Mouse (Mus musculus) hindbrain, postnatal 0 days (tissue): ENCODE measurements around the gene Gm21983. TPM values are rescaled to one million over a fixed set of nuclear protein-coding genes. Genes with fewer than 3 reads are reported as not detected.

ENCODE experiments used
- ATAC-seq: fragments of 200-750 bp; cut with Nextera tagmentation; 2 replicates; pipeline ENCODE4 v1.8.0; 2017; ENCODE audit warnings: mild to moderate bottlenecking, moderate TSS enrichment, moderate library complexity
- DNase-seq: peaks from one replicate; pipeline ENCODE4 v3.0.0-alpha.2; 2015; ENCODE audit warnings: low spot score
- H3K27ac ChIP-seq: fragments of 300-500 bp; sonication (generic); 2 replicates; pipeline ENCODE4 v1.5.1; 2014; ENCODE audit warnings: mild to moderate bottlenecking
- H3K27me3 ChIP-seq: fragments of 300-500 bp; sonication (generic); 2 replicates; pipeline ENCODE4 v1.6.1; 2014; ENCODE audit warnings: low read length, mixed read lengths; ENCODE audit not compliant: insufficient read depth
- H3K36me3 ChIP-seq: fragments of 300-500 bp; sonication (generic); 2 replicates; pipeline ENCODE4 v1.6.1; 2014; ENCODE audit warnings: low read length, mixed read lengths; ENCODE audit not compliant: insufficient read depth
- H3K4me1 ChIP-seq: fragments of 300-500 bp; sonication (generic); 2 replicates; pipeline ENCODE4 v1.6.1; 2014; ENCODE audit warnings: antibody characterized with exemption, low read length, mixed read lengths; ENCODE audit not compliant: insufficient read depth
- H3K4me2 ChIP-seq: fragments of 300-500 bp; sonication (generic); 2 replicates; pipeline ENCODE4 v1.6.1; 2014; ENCODE audit warnings: low read depth, mild to moderate bottlenecking, low read length, moderate library complexity, mixed read lengths
- H3K4me3 ChIP-seq: fragments of 300-500 bp; sonication (generic); 2 replicates; pipeline ENCODE4 v1.5.1; 2014; ENCODE audit warnings: low read length
- H3K9ac ChIP-seq: fragments of 300-500 bp; sonication (generic); replicated peaks from 2 replicates; pipeline ENCODE4 v1.6.1; 2014; ENCODE audit warnings: mild to moderate bottlenecking, low read length, moderate library complexity, mixed read lengths
- H3K9me3 ChIP-seq: fragments of 300-500 bp; sonication (generic); 2 replicates; pipeline ENCODE4 v1.6.1; 2016; ENCODE audit warnings: low read length, mixed read lengths
- CTCF ChIP-seq: IDR thresholded peaks from 2 replicates; pipeline ENCODE4 v1.5.1; 2016; ENCODE audit warnings: antibody characterized with exemption, control low read depth, low read depth
- whole genome bisulfite sequencing: fragments of 180-500 bp; shearing (Covaris S2); extraction: QIAGEN DNeasy Blood & Tissue Kit; methylation state at CpG from one replicate; pipeline ENCODE4 v1.1.7; 2014; 5-methylcytosine and 5-hydroxymethylcytosine counted together
- polyA plus RNA-seq: library from polyadenylated mRNA; unstranded; fragments of >200 nt; fragmentation: Nextera tagmentation; extraction: Ambion mirVana; gene quantifications from 2 replicates; pipeline ENCODE4 v1.2.1, GENCODE M21; 2015
- total RNA-seq: library from RNA; depleted of rRNA; stranded (reverse); fragments of >200 nt; gene quantifications from 2 replicates; pipeline ENCODE4 v1.2.3, GENCODE M21; 2014

The Gm21983 gene
- total and polyA plus RNA-seq, 2 experiments from 2014 or later, result 0.44 TPM; not detected in 1

- Histone ChIP-seq H3K9me3 (no peaks in the 10 kb centered on the region), H3K9ac (peak overlapping the region; percentile 84; the same call in 1 of the 2 replicates), H3K4me2 (peak overlapping the region; percentile 87), H3K27ac (no peak overlapping the region), H3K4me3 (peak overlapping the region; percentile 70), H3K36me3 (peaks cover 5% of the 10 kb centered on the region; the same call in 1 of the 2 replicates), H3K4me1 (peaks cover 39% of the 10 kb centered on the region), H3K27me3 (no peaks in the 10 kb centered on the region)
- TF ChIP-seq CTCF, result no peak
- DNase-seq, result no peak
- no peak for ATAC-seq
- 87% methylated on average over 33 of the region's 33 CpGs for WGBS
These were observed 16.6 kb downstream of the Gm21983 start for GRCm38 (mm10) chr7:27164112-27164947.

- peaks cover 14% of the 10 kb centered on the region for H3K36me3 ChIP-seq
- 0 out of 2 replicates have a peak overlapping the region, but pooled peaks have one; percentile 70 for H3K4me3 ChIP-seq
- H3K4me2 ChIP-seq, result peak overlapping the region; percentile 87
- no peak for TF ChIP-seq CTCF
- peaks cover 39% of the 10 kb centered on the region for H3K4me1 ChIP-seq
- H3K27me3 ChIP-seq, result no peaks in the 10 kb centered on the region
- H3K27ac ChIP-seq, result no peak overlapping the region
- H3K9me3 ChIP-seq, result no peaks in the 10 kb centered on the region
- WGBS, result 74% methylated on average over 5 of the region's 5 CpGs
- H3K9ac ChIP-seq, result peak overlapping the region; percentile 28
- ATAC-seq, result no peak
- no peak for DNase-seq
These were observed 17.5 kb downstream of the Gm21983 start for GRCm38 (mm10) chr7:27163450-27163805.

GRCm38 (mm10) chr7:27162780-27163449 is 18.0 kb downstream of the Gm21983 start:
- no peak for TF ChIP-seq CTCF
- H3K9ac ChIP-seq, result peak overlapping the region; percentile 28; the same call in 1 of the 2 replicates
- peaks cover 19% of the 10 kb centered on the region for H3K36me3 ChIP-seq
- no peaks in the 10 kb centered on the region for H3K27me3 ChIP-seq
- WGBS, result 85% methylated on average over 5 of the region's 5 CpGs
- H3K9me3 ChIP-seq, result no peaks in the 10 kb centered on the region
- no peak overlapping the region for H3K4me3 ChIP-seq
- H3K4me1 ChIP-seq, result peaks cover 39% of the 10 kb centered on the region
- no peak overlapping the region for H3K27ac ChIP-seq
- peak overlapping the region; percentile 87 for H3K4me2 ChIP-seq
- no peak for DNase-seq
- ATAC-seq, result no peak

GRCm38 (mm10) chr7:27161744-27162143 is 19.1 kb downstream of the Gm21983 start:
- H3K27ac ChIP-seq, result no peak overlapping the region
- no peaks in the 10 kb centered on the region for H3K9me3 ChIP-seq
- DNase-seq (no peak), ATAC-seq (no peak)
- peaks cover 39% of the 10 kb centered on the region for H3K4me1 ChIP-seq
- H3K4me3 ChIP-seq, result no peak overlapping the region
- H3K27me3 ChIP-seq, result no peaks in the 10 kb centered on the region
- TF ChIP-seq CTCF, result no peak
- WGBS, result 80% methylated on average over 4 of the region's 4 CpGs
- H3K9ac ChIP-seq, result 0 out of 2 replicates have a peak overlapping the region, but pooled peaks have one; percentile 17
- peaks cover 23% of the 10 kb centered on the region for H3K36me3 ChIP-seq
- no peak overlapping the region for H3K4me2 ChIP-seq

- no peak overlapping the region; the same call in 1 of the 2 replicates for H3K27ac ChIP-seq
- no peak for ATAC-seq
- WGBS, result 80% methylated on average over 3 of the region's 3 CpGs
- H3K4me1 ChIP-seq, result peaks cover 39% of the 10 kb centered on the region
- no peak for TF ChIP-seq CTCF
- H3K36me3 ChIP-seq, result peaks cover 23% of the 10 kb centered on the region
- H3K4me3 ChIP-seq, result no peak overlapping the region
- no peak overlapping the region for H3K4me2 ChIP-seq
- no peaks in the 10 kb centered on the region for H3K9me3 ChIP-seq
- no peak overlapping the region for H3K9ac ChIP-seq
- H3K27me3 ChIP-seq, result no peaks in the 10 kb centered on the region
- no peak for DNase-seq
These were observed 20.0 kb downstream of the Gm21983 start for GRCm38 (mm10) chr7:27160921-27161320.

- peak; percentile 99 for TF ChIP-seq CTCF
- peaks cover 23% of the 10 kb centered on the region for H3K36me3 ChIP-seq
- no peak overlapping the region for H3K9ac ChIP-seq
- no peak overlapping the region for H3K4me3 ChIP-seq
- H3K27me3 ChIP-seq, result no peaks in the 10 kb centered on the region
- ATAC-seq, result peak; percentile 93
- 14% methylated on average over 8 of the region's 8 CpGs for WGBS
- peak; percentile 91 for DNase-seq
- H3K4me2 ChIP-seq, result 0 out of 2 replicates have a peak overlapping the region, but pooled peaks have one; percentile 19
- H3K4me1 ChIP-seq, result peaks cover 29% of the 10 kb centered on the region
- no peaks in the 10 kb centered on the region for H3K9me3 ChIP-seq
- no peak overlapping the region; the same call in 1 of the 2 replicates for H3K27ac ChIP-seq
These were observed 21.0 kb downstream of the Gm21983 start for GRCm38 (mm10) chr7:27159882-27160281.
